Mouse (Mus musculus) MEL (cell line): Measurements from ENCODE around the gene Fads1.

Experiments
- ETS1 ChIP-seq: IDR thresholded peaks from 2 replicates; pipeline ENCODE4 v1.6.1; 2012; ENCODE audit warnings: low read depth, mild to moderate bottlenecking, inconsistent platforms, low read length, improper control_type of control experiment, moderate library complexity
- TAL1 ChIP-seq: IDR thresholded peaks from 2 replicates; pipeline ENCODE4 v1.6.1; 2012; ENCODE audit warnings: mild to moderate bottlenecking, inconsistent platforms, low read length, moderate library complexity, mixed read lengths

DNA sequence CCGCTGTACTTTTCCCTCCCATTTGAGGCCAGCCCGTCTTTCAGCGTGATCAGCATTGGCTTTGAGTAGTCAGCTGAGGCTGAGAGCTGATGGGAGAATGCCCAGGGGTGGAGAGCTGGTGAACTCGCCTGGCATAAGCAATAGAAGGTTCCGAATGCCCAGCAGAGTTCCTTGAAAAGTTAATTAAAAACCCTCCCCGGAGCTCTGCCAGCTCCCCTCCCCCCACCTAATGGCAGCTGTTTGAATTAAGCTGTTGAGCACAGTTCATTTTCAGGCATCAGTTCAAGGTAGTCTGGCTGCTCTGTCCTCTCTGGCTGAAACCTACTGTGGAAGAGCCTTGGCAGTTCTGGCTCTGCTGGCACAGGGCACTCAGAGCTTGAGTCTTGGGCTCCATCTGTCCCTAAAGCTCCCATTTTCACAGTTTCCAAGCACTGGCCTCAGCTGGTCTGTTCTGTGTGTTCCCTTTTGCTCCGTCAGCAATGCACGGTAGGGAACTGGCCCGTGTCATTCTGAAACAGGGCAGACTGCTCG, 5.7 kb downstream of the Fads1 start:
- TF ChIP-seq ETS1: no peak
- TF ChIP-seq TAL1: no peak
